Comparison of ENCODE assay signal across 9 mouse cellular contexts in the genomic region with DNA sequence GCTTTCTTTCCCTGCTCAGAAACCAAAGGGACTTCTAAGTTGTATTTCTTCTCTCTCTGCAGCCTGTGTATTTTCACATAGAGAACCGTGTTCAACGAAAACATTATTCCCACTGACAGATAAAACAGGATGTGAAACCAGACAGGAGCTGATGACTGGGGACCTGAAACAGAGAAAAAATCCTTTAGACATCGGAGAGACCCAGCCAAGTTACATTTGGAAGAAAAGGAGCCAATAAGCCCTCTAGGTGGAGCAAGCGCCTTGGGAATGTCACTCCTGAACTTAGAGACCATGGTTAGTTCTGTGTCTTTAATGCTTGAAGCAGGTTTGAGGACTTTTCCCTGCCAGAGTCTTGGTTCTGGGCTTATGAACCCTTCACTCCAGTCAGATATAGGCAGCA. TPM values are rescaled to one million over a fixed set of nuclear protein-coding genes. Genes with fewer than 3 reads are reported as not detected.
DNase-seq lines count a peak whose midpoint lies in the region; ATAC-seq and TF ChIP-seq lines count a peak whose summit lies in the region.
"Had no signal": no experiment of that assay in that cellular context is flagged by ENCODE, and none has a peak within 500 bp of the region (broad histone marks: within the 10 kb centered on the region; RNA-seq: fewer than 3 reads in every experiment).

No protein-coding gene starts in this region.

- DNase-seq in adrenal gland, adult (ENCODE audit: inconsistent age in 2 of 2, low spot score in 1 of 2) = peak; percentile 33 to 73
- no peak for DNase-seq in adrenal gland, postnatal 4 days (ENCODE audit: low spot score in 2 of 2)
- peak; percentile 81 for DNase-seq in lung, embryonic 14.5 days
- DNase-seq in lung, postnatal 25 days (ENCODE audit: low spot score) = no peak
- DNase-seq in lung, postnatal 10 days = peak; percentile 51
- no peak for DNase-seq in gastrocnemius, postnatal 4 days (ENCODE audit: low spot score in 2 of 2)

- no peak overlapping the region for H3K27ac ChIP-seq in lung, embryonic 14.5 days (ENCODE audit: low read depth)
- H3K27ac ChIP-seq in heart, embryonic 16.5 days (ENCODE audit: low read length) = no peak overlapping the region

- no peaks in the 10 kb centered on the region for H3K4me1 ChIP-seq in lung, embryonic 14.5 days (ENCODE audit: insufficient read depth)
- H3K4me1 ChIP-seq in heart, embryonic 16.5 days (ENCODE audit: control insufficient read depth, insufficient read depth, low read length) = no peaks in the 10 kb centered on the region

- no peak overlapping the region; the same call in 1 of the 2 replicates for H3K9ac ChIP-seq in lung, embryonic 14.5 days
- H3K9ac ChIP-seq in heart, embryonic 16.5 days (ENCODE audit: low read length) = no peak overlapping the region

- peaks cover 8% of the 10 kb centered on the region for H3K27me3 ChIP-seq in lung, embryonic 14.5 days (ENCODE audit: insufficient read depth, low read length)
- H3K27me3 ChIP-seq in heart, embryonic 16.5 days (ENCODE audit: control insufficient read depth, insufficient read depth, low read length) = peaks cover 6% of the 10 kb centered on the region

- 6% methylated on average over 4 of the region's 4 CpGs for WGBS in lung, embryonic 14.5 days
- 11% methylated on average over 4 of the region's 4 CpGs for WGBS in heart, embryonic 16.5 days

- no peaks in the 10 kb centered on the region for H3K36me3 ChIP-seq in lung, embryonic 14.5 days (ENCODE audit: insufficient read depth)
- no peaks in the 10 kb centered on the region for H3K36me3 ChIP-seq in heart, embryonic 16.5 days (ENCODE audit: control insufficient read depth, insufficient read depth)

- H3K9me3 ChIP-seq in lung, embryonic 14.5 days (ENCODE audit: low read depth, low read length) = no peaks in the 10 kb centered on the region
- H3K9me3 ChIP-seq in heart, embryonic 16.5 days (replicated peaks; ENCODE audit: control insufficient read depth, low read length) = no peaks in the 10 kb centered on the region

- peak overlapping the region; percentile 41 for H3K4me2 ChIP-seq in lung, embryonic 14.5 days
- peak overlapping the region; percentile 47 for H3K4me2 ChIP-seq in heart, embryonic 16.5 days (ENCODE audit: low read depth, low read length)

- H3K4me3 ChIP-seq in lung, embryonic 14.5 days (ENCODE audit: low read depth, low read length) = no peak overlapping the region
- H3K4me3 ChIP-seq in heart, embryonic 16.5 days (ENCODE audit: low read length) = no peak overlapping the region

- peak; percentile 69 for TF ChIP-seq CTCF in lung, embryonic 14.5 days (IDR thresholded peaks at IDR 0.05; ENCODE audit: low read depth)

- no peak for ATAC-seq in lung, embryonic 14.5 days (ENCODE audit: insufficient read depth)
- no peak for ATAC-seq in heart, embryonic 16.5 days (replicated peaks; ENCODE audit: extremely low read depth, insufficient read depth, low FRiP score)
- no peak for ATAC-seq in erythroblast, adult 5-6 weeks (replicated peaks; ENCODE audit: low FRiP score, poor library complexity, severe bottlenecking)

RNA-seq across cellular contexts. Expression of a gene that starts 9.3 kb away (rescaled TPM):
- 1 to 10 TPM; 1.1 to 1.8 TPM for total RNA-seq in adrenal gland, postnatal 4 days (2021)
- 3.3 and 3.9 TPM in 2 replicates for polyA plus RNA-seq in lung, embryonic 14.5 days (2014; fragmentation: Nextera tagmentation; extraction: Ambion mirVana)
- polyA plus RNA-seq in heart, embryonic 16.5 days (2015; fragmentation: Nextera tagmentation; extraction: Ambion mirVana) = 1.6 and 2.5 TPM in 2 replicates
- 9.0 and 10.8 TPM in 2 replicates for total RNA-seq in erythroblast, adult 5-6 weeks (2015; ENCODE audit: low replicate concordance)
- total RNA-seq in erythroblast, adult 5-6 weeks (2017; ENCODE audit: low replicate concordance) = 4.0 and 4.5 TPM in 2 replicates
- 1 to 10 TPM; 1.6 to 1.7 TPM for total RNA-seq in gastrocnemius, postnatal 4 days (2021)

RNA-seq across cellular contexts. Expression of a gene that starts 14.9 kb away (rescaled TPM):
- total RNA-seq in adrenal gland, postnatal 4 days (2021) = 100 to 1,000 TPM; 801 to 997 TPM
- 23.2 and 26.7 TPM in 2 replicates for polyA plus RNA-seq in lung, embryonic 14.5 days (2014; fragmentation: Nextera tagmentation; extraction: Ambion mirVana)
- 3.7 and 4.1 TPM in 2 replicates for polyA plus RNA-seq in heart, embryonic 16.5 days (2015; fragmentation: Nextera tagmentation; extraction: Ambion mirVana)
- 715 and 759 TPM in 2 replicates for total RNA-seq in erythroblast, adult 5-6 weeks (2015; ENCODE audit: low replicate concordance)
- total RNA-seq in erythroblast, adult 5-6 weeks (2017; ENCODE audit: low replicate concordance) = 2,995 and 4,039 TPM in 2 replicates
- total RNA-seq in gastrocnemius, postnatal 4 days (2021) = 100 to 1,000 TPM; 676 to 744 TPM

RNA-seq across cellular contexts. Expression of a gene that starts 16.0 kb away (rescaled TPM):
- total RNA-seq in adrenal gland, postnatal 4 days (2021) = 1,000 to 10,000 TPM in 1 of 2 experiments, 100 to 1,000 TPM in 1; 924 to 1,090 TPM
- polyA plus RNA-seq in lung, embryonic 14.5 days (2014; fragmentation: Nextera tagmentation; extraction: Ambion mirVana) = 100 and 111 TPM in 2 replicates
- polyA plus RNA-seq in heart, embryonic 16.5 days (2015; fragmentation: Nextera tagmentation; extraction: Ambion mirVana) = 17.2 and 25.2 TPM in 2 replicates
- 373 and 489 TPM in 2 replicates for total RNA-seq in erythroblast, adult 5-6 weeks (2015; ENCODE audit: low replicate concordance)
- total RNA-seq in erythroblast, adult 5-6 weeks (2017; ENCODE audit: low replicate concordance) = 312 and 340 TPM in 2 replicates
- 100 to 1,000 TPM; 677 to 879 TPM for total RNA-seq in gastrocnemius, postnatal 4 days (2021)

RNA-seq across cellular contexts. Expression of a gene that starts 21.3 kb away (rescaled TPM):
- 100 to 1,000 TPM in 1 of 2 experiments, 10 to 100 TPM in 1; 97.3 to 110 TPM for total RNA-seq in adrenal gland, postnatal 4 days (2021)
- polyA plus RNA-seq in lung, embryonic 14.5 days (2014; fragmentation: Nextera tagmentation; extraction: Ambion mirVana) = 11.3 and 16.6 TPM in 2 replicates
- 2.4 and 5.8 TPM in 2 replicates for polyA plus RNA-seq in heart, embryonic 16.5 days (2015; fragmentation: Nextera tagmentation; extraction: Ambion mirVana)
- total RNA-seq in erythroblast, adult 5-6 weeks (2015; ENCODE audit: low replicate concordance) = 114 and 128 TPM in 2 replicates
- 46.8 and 67.0 TPM in 2 replicates for total RNA-seq in erythroblast, adult 5-6 weeks (2017; ENCODE audit: low replicate concordance)
- 10 to 100 TPM; 74.6 to 96.7 TPM for total RNA-seq in gastrocnemius, postnatal 4 days (2021)

RNA-seq across cellular contexts. Expression of a gene that starts 38.0 kb away (rescaled TPM):
- total RNA-seq in adrenal gland, postnatal 4 days (2021) = 1 to 10 TPM in 1 of 2 experiments, under 1 TPM in 1; 0.98 to 1.6 TPM
- 0.30 and 2.3 TPM in 2 replicates for polyA plus RNA-seq in lung, embryonic 14.5 days (2014; fragmentation: Nextera tagmentation; extraction: Ambion mirVana)
- 0.76 and 1.2 TPM in 2 replicates for polyA plus RNA-seq in heart, embryonic 16.5 days (2015; fragmentation: Nextera tagmentation; extraction: Ambion mirVana)
- 16.7 and 20.9 TPM in 2 replicates for total RNA-seq in erythroblast, adult 5-6 weeks (2015; ENCODE audit: low replicate concordance)
- total RNA-seq in erythroblast, adult 5-6 weeks (2017; ENCODE audit: low replicate concordance) = 15.1 TPM in 1 of 2 replicates, not detected in the other
- under 1 TPM in 1 of 2 experiments, not detected in 1; 0.44 TPM for total RNA-seq in gastrocnemius, postnatal 4 days (2021)
- polyA plus RNA-seq: frontal cortex, adult 2 months had no signal

Comparison
In these comparisons a context has a peak if more than half of its experiments do, and no peak if none do; other contexts are left out.
1. DNase-seq: peak in adrenal gland, adult (2 of 2), lung, embryonic 14.5 days (single experiment) and lung, postnatal 10 days (single experiment); none in adrenal gland, postnatal 4 days (0 of 2), lung, postnatal 25 days (single experiment) and gastrocnemius, postnatal 4 days (0 of 2).